Mouse (Mus musculus) kidney, adult 18-20 months (tissue): Measurements from ENCODE around the gene Mia3.
"Not testable (repeated sequence)": the region's sequence is repeated elsewhere in the genome, so short reads cannot be mapped to it uniquely, and the experiment has no call there.

Source experiments
- DNase-seq: peaks from one replicate; pipeline ENCODE4 v3.0.0; 2021

Gene Mia3

DNA sequence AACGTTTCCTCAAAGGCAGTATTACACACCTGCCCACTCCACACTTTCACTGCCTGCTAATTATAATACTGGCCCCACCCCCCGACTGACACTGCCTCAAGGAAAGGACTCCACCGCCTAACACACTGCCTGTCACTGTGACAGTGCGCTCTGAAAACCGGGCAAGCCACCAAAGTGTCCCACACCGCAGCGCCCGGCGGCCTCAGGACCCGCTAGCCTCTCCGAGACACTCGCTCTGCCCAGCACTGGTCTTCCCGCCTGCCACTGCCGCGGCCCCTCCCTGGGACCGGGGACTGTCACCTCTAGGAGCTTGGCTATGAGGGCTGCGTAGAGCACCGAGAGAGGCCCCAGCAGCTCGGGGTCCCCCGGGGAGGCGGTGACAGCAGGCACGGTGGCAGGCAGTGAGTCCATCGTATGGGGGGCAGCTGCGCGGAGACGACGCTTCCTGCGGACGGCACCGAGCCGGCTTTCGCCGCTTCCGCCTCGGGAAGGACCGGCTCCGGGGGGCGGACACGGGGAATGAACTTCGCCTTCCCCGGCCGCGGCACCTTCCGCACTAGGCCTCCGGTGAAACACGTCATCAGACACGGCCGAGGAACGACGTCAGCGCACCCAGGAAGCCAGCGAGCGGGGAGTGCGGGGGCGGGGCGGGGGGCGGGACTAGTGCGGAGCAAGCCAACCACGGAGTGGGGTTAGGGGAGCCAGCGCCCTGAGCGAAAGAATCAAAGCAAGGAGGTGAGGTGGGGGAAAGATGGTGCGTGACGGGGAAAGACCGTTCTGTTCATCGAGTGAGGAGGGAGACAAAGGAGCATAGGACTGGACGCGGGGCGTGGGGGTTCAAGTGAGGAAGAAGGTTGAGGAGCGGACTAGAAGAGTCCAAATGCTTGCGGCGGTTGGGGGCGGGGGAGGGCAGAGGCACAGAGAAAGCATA is 24.2 kb downstream of the Mia3 start:
- DNase-seq: peak; percentile 90

DNA sequence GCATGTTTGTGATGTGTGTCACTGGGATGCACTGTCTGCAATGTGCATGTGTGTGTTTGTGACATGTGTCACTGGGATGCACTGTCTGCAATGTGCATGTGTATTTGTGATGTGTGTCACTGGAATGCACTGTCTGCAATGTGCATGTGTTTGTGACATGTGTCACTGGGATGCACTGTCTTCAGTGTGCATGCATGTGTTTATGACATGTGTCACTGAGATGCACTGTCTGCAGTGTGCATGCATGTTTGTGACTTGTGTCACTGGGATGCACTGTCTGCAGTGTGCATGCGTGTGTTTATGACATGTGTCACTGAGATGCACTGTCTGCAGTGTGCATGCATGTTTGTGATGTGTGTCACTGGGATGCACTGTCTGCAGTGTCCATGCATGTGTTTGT is 26.5 kb downstream of the Mia3 start:
- not testable (repeated sequence) for DNase-seq

DNA sequence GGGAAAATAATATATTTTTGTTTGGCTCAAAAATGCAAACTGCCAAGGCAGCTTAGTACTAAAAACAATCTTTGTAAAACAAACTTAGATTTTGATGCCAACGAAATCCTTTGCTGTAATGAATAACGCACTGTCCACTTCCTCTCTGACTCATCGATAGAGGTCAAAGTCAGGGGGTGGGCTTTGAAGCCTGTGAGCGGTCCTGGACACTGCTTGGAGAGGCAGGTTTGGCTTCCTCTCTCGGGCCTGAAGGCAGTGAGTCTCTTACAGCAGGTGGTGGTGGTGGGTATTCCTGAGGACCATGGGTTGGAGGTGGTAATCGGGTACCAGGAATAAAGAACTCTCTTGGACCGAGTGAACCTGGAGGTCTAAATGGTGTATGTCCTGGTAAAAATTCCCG is 42.2 kb downstream of the Mia3 start:
- no peak for DNase-seq

DNA sequence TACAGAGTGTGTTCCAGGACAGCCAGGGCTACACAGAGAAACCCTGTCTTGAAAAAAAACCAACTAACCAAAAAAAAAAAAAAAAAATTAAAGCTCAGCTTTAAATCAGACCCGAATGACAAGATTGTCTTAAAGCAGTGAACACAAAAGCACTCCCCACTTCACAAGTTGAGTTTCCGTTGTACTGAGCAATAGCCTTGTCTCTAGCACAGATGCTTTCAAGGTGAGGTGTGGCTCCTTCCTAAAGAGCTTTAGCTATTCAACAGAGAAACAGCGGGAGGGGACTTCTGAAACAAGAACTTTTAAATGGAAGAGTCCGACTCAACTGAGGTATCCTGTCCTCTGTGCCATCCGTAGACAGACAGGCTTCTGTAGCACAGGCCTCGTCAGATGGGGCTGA is 44.9 kb downstream of the Mia3 start:
- no peak for DNase-seq

DNA sequence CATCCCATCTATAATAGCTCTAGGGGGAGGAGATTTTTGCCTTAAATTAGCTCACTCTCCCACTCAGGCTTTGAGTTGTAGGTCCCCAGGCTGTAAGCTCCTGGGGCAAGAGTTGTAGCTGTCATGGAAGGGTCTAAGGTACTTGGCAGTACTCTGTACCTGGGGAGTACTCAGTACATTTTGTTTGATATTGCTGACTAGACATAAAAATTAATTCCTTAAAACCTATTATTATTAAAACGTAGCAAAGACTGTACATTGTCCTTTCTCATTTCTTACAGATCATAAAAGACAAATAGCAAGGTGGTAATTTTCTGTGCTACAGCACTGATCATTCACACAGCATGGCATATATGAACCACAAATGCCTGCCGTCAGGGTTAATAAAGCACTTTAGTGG is 45.4 kb downstream of the Mia3 start:
- no peak for DNase-seq

DNA sequence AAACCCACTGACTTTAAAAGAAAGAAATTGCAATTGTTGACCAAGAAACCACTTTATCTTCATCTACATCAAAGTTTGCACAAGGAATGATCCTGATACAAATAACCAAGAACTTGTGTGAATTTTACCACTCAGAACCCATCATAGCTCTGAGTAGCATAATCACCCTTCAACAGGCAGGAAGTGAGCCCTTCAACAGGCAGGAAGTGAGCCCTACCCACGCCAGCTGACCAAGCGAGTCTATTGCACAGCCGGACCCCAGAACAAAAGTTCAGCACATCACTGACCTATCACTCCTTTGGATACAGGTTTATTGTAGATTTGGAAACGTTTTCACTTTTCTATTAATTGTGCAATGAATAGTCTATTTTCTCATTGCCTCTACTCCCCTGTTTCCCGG is 46.9 kb downstream of the Mia3 start:
- not testable (repeated sequence) for DNase-seq

DNA sequence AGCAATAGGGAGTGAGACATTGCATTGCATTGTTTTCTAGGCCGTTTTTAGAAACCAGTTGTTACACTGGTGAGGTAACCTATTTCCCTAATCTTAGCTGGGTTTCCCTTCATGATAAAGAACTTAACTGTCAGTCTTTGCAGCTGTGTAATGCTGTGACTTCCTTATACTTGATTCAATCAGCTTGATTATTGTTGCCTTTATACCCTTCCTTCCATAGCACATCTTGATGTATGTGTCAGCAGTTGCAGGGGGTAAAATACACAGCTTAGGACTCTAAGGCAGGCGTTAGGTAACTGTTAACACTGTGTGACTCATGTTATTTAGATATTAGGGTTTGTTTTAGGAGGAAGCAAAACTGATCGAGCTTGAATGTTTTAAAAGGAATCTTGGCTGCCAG is 48.6 kb downstream of the Mia3 start:
- no peak for DNase-seq

DNA sequence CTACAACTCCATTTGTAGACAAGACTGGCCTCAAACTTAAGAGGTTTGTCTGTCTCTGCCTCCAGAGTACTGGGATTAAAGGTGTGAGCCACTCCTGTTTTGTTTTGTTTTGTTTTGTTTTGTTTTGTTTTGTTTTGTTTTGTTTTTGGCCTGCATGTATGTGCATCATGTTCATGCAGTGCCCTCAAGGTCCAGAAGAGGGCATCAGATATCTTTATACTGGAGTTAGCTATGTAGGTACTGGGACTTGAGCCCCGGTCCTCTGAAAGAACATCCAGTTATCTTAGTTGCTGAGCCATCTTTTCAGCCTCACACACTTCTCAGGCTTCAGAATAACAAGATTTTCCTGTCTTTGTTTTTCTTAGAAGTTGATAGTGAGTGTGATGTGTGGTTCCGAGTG is 53.6 kb downstream of the Mia3 start:
- DNase-seq: no peak

DNA sequence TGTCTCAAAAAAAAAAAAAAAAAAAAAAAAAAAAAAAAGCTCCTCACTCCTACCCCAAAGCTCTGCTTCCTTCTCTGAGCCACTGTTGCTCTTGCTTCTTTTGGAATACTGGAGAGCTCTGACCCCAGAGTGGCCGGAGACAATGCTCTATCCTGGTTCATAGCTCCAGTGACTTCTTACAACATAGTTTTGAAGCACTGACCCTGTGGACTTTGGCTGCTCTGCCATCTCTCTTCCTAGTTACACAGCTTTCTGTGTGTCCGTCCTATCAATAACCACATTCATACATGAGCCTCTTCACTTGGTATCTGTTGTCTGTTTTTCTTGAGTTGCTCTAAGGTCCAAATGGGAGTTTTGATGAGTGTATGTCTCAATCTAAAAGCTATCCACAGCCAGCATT is 57.3 kb downstream of the Mia3 start:
- DNase-seq: no peak

DNA sequence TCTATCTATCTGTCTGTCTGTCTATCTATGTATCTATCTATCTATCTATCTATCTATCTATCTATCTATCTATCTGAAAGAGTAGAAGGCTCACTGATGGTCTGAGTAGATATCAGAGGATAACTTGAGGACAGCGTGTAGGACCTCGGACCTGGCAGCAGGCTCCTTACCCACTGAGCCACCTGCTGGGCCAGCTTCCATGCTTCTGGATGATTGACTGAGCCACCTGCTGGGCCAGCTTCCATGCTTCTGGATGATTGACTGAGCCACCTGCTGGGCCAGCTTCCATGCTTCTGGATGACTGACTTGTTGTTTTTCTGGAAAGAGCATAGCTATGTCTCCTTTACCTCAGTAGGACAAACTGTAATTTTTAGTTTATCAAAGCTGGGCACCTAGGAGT is 59.8 kb downstream of the Mia3 start:
- not testable (repeated sequence) for DNase-seq

DNA sequence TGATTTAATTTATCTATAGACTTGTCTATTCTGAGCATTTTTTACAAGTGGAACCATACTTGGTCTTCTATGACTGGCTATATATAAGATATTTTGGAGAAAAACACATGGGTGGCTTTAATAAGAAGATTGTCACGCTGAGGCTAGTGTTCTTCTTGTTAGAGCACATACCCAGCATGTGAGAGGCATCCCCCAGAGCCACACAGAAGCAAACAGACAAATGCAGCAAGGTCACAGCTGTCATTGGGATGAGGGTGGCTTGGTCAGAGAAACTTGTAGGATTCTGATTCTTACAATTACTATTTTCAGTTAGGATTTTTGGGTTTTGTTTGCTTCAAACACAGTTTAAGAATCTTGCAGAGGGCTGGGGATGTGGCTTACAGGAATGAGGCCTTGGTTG is 60.9 kb downstream of the Mia3 start:
- no peak for DNase-seq

DNA sequence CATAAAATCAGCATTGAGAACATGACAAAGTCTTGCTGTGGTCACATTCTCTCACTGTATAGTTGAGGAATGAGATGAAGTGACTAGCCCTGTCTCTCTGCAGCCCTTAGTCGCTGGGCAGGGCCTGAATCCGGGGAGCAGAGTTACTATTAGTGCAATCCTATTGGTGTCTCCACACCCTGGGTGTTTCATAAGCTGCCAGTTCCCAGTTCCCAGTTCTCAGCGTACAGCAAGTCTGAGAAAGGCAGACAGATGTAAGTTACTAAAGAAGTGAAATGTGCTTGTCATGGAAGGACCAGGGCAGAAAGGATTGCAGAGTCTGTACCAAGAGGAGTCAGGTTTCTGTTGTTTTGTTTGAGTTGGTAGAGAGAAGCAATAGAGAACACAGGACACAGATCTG is 61.8 kb downstream of the Mia3 start:
- DNase-seq: no peak

DNA sequence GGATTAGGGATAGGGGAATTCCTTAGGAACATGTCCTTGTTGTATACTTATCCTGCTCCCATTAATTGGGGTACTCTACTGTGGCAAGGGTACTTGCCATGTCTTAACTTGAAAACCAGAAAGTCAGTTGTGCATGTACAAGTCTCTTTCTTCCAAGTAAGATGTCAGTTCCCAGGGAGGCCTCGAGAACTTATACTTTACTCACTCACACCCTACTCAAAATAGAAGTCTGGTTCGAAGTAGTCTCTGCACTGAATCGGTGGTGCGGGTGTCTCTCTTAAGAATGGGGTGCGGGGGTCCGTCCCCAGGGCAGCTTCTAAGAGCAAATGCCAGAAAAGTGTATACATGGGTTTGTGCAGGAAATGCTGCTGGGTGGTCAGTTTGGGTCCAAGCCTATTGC is 70.2 kb downstream of the Mia3 start:
- peak; percentile 93 for DNase-seq

DNA sequence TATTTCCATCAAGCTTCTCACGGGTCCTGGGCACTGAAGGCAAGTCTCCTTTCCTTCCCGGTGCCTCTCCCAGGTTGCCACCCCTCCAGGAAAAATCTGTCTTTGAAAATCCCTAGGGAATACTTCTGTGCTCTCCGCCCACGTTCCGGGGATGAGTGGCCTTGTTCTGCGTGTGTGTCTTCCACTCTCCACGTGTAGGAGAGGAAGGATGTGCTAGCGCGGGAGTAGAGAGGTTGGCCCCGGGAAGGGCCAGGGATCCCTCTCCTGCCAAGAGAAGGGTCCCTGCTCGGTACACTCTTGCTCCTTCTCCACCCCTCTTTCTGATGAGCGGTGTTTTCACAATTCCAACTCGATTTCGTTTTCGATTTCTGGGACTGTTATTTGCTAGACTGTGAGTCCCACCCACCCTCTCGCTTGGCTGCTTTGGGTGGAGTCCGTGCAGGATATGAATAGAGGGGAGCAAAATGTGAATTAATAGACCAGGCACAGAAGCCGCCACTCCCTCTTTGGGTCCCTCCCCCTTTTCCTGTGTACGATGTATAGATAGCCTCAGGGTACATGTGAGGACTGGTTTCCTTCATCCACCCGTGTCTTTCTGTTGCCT is 71.4 kb downstream of the Mia3 start:
- peak; percentile 39 for DNase-seq

DNA sequence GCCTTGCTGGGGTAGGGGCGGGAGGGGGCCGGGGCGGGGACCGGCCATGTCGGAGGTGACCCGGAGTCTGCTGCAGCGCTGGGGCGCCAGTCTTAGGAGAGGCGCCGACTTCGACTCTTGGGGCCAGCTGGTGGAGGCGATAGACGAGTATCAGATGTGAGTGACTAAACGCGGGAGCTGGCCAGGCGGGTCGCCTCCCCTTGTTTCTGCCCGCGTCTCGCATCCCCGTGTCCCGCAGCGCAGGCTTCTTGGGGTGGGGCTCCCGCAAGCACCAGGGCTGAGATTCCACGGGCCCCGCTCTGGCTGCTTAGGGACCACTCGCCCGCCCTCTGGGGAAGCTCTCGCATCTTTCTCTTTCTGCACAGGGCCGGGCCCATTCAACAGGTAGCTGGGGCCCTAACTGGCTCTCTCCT is 71.9 kb downstream of the Mia3 start:
- DNase-seq: no peak

DNA sequence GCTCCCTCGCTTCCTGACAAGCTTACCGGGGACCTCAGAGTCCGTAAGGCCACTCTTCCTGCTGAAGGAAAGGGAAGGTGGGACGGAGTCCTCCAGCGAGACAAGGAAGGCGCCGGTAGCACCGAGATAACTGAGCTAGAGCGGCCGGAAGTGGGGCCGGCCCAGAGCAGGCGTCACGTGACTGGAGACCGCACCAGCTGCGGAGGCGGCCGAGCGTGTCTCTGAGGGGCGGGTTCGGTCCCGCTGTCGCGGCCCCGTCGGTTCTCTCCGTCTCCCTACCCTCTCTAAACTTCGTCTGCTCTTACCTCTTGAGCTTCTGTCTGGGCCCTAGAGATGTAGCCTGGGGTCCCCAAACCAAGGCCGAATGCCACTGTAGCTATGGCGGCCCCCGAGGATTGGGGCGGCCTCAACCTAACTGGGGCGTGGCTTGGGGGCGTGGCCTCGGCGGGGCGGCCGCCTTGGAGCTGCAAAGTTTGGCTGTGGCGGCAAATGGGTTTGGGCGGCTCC is 72.4 kb downstream of the Mia3 start, which contains the start of gene Brox:
Gene Brox (minus strand): TSS at position 393 of the 507 bp plus-strand sequence.
- peak; percentile 97 for DNase-seq

DNA sequence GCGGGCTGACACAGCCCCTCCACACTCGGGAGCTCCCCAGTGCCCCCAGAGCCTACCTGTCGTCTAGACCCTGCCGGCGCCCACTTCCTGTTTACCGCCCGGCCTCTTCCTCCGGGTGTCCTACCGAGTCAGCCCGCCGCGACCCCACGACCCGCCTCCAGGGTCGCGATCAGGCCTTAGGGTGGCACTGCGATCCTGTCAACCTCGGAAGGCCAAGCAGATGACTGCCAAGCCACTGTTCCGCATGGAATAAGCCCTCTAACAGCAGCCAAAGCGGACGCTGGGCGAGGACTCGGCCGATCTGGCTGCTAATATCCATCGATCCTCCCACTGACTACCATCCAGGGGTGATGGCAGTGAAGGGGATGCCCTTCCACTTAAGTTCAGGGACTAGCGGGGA is 72.9 kb downstream of the Mia3 start, which contains the start of gene Aida:
Gene Aida (plus strand): TSS at position 126 of the 400 bp plus-strand sequence.
- DNase-seq: no peak

DNA sequence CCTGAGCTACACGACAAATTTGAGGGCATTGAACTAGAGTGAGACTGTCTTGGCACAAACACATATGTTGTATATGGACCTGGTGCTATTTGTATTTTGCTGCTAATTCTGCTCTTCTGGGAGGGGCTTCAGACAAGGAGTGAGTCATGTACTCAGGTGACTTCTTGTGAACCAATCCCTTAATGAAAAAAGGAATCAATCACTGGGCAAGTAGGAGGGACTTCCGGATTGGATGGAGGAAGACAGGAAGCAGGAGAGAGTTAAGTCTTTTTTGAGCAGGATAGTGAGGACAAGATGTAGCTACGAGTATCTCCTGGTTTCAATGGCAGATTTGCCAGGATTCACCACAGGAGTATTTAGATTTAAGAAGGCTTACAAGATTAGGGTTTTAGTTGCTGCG is 79.8 kb downstream of the Mia3 start:
- no peak for DNase-seq

DNA sequence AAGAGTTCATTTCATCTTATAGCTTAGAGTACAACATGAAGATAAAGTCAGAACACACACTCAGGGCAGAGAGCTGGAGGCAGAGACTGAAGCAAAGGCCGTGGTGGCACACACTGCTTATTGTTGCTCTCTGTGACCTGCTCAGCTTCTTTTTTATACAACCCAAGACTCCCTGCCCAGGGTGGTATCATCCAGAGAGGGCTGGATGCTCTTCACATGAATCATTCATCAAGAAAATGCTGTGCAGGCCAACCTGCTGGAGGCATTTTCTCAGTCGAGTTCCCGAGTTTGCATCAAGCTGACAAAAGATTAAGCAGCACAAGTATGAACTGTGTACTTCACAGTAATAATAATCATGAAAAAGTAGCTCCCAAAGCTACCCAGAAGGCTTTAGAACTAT is 81.0 kb downstream of the Mia3 start:
- no peak for DNase-seq
